Mouse (Mus musculus) ES-Bruce4 (cell line): ENCODE data around the gene B4galnt1.
"Not testable (repeated sequence)": the region's sequence is repeated elsewhere in the genome, so short reads cannot be mapped to it uniquely, and the experiment has no call there.

ENCODE experiments used
- CTCF ChIP-seq: IDR thresholded peaks from one replicate; pipeline ENCODE4 v1.8.1; 2011; ENCODE audit warnings: low read depth, low read length
- EP300 ChIP-seq: IDR thresholded peaks from 2 replicates; pipeline ENCODE4 v1.6.1; 2011; ENCODE audit warnings: low read depth, low read length; ENCODE audit not compliant: insufficient read depth
- POLR2A ChIP-seq: IDR thresholded peaks from one replicate; pipeline ENCODE4 v1.8.1; 2011; ENCODE audit warnings: low read length; ENCODE audit not compliant: insufficient read depth

- TF ChIP-seq CTCF, POLR2A, EP300: not testable (repeated sequence)
Measured at GRCm38 (mm10) chr10:127192057-127192328, 27.0 kb downstream of the B4galnt1 start.
